ENCODE assay signal across 8 mouse cellular contexts in the genomic region with DNA sequence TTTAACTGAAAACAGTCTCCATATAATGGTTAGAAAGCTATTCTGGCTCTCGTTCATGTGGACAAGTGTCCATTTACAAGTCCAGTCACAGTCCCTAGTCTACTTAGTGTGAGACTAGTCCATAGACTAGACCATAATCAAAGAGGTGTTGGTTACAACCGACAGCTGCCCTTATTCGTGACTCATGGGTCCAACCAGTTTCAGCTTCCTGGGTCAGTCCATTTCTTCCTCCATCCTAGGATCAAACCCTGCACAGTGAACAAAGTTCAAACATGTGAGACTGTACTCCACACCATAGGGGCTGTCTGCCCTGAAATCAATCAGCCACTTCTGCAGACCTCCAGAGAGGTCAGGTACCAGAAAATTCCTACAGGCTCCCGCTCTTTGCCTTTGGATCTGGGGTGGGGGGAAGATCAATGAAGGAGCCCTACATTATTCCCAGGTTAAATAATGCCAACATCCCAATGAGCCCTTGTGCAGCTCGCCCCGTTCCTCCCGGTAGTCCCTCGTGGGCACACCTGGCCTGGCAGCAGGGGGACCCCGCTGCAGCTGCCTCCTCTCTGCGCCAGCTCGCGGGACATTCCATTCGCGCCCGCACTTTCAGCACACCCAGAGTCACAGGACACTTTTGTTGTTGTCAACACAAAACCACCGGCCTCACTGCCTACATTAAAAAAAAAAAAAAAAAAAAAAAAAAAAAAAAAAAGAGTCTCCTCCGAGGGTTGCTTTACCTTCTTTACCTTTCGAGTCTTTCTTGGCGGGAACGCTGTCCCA. TPM values are rescaled to one million over a fixed set of nuclear protein-coding genes. Genes with fewer than 3 reads are reported as not detected.
DNase-seq lines count a peak whose midpoint lies in the region; ATAC-seq and TF ChIP-seq lines count a peak whose summit lies in the region.

A gene (minus strand): TSS at position 767 of the 774 bp plus-strand sequence.

- peak within 1 kb of the TSS; percentile 92 for H3K9ac ChIP-seq in MEL (ENCODE audit: control insufficient read depth, low read depth, low read length, poor library complexity, severe bottlenecking)
- H3K9ac ChIP-seq in forebrain, postnatal 0 days = peak within 1 kb of the TSS; percentile 96
- peak within 1 kb of the TSS; percentile 95 for H3K9ac ChIP-seq in hindbrain, embryonic 12.5 days

- peaks cover 49% of the 10 kb centered on the region for H3K79me2 ChIP-seq in MEL (ENCODE audit: control insufficient read depth, insufficient read depth, low read length, poor library complexity)

- H3K36me3 ChIP-seq in MEL (ENCODE audit: control insufficient read depth in 1 of 2, insufficient read depth in 2 of 2, low read length in 2 of 2) = peaks cover 6 to 38% of the 10 kb centered on the region in 2 experiments
- peaks cover 14% of the 10 kb centered on the region for H3K36me3 ChIP-seq in forebrain, postnatal 0 days (ENCODE audit: insufficient read depth)
- peaks cover 22% of the 10 kb centered on the region for H3K36me3 ChIP-seq in hindbrain, embryonic 12.5 days

- TF ChIP-seq EP300 in MEL (IDR thresholded peaks at IDR 0.05; ENCODE audit: low read depth in 1 of 2, low read length in 2 of 2) = no peak

- peak; percentile 71 for ATAC-seq in forebrain, postnatal 0 days
- ATAC-seq in hindbrain, embryonic 12.5 days (ENCODE audit: low FRiP score) = peak; percentile 69

- no peak for TF ChIP-seq RAD21 in MEL (IDR thresholded peaks at IDR 0.05; ENCODE audit: low read depth, low read length)

- peak; percentile 89 for DNase-seq in MEL (ENCODE audit: low read depth, low spot score)
- peak; percentile 71 for DNase-seq in cerebellum, adult 8-10 months
- no peak for DNase-seq in forebrain, postnatal 0 days
- peak; percentile 61 to 63 for DNase-seq in layer of hippocampus, postnatal 36 days
- peak; percentile 73 for DNase-seq in lung, postnatal 14 days
- peak; percentile 65 for DNase-seq in right cerebral cortex, adult 18-20 months
- DNase-seq in thymus, postnatal 4 days = peak; percentile 85

- H3K27ac ChIP-seq in MEL (ENCODE audit: control insufficient read depth, low read depth, low read length) = peak within 1 kb of the TSS; percentile 87
- peak within 1 kb of the TSS; percentile 92 for H3K27ac ChIP-seq in forebrain, postnatal 0 days (ENCODE audit: low read depth, low read length)
- peak within 1 kb of the TSS; percentile 98 for H3K27ac ChIP-seq in hindbrain, embryonic 12.5 days

- peak in 1 of 3 experiments; percentile 35; a peak in 2 of 6 replicates for TF ChIP-seq CTCF in MEL (IDR thresholded peaks at IDR 0.05 in 2 of 3, conservative IDR thresholded peaks at IDR 0.05 in 1 of 3; ENCODE audit: control insufficient read depth in 1 of 3, insufficient read depth in 1 of 3, low read depth in 2 of 3, low read length in 3 of 3, poor library complexity in 1 of 3, severe bottlenecking in 1 of 3)
- TF ChIP-seq CTCF in forebrain, postnatal 0 days (IDR thresholded peaks at IDR 0.05; ENCODE audit: low read depth) = peak; percentile 35; the same call in 1 of the 2 replicates

- H3K27me3 ChIP-seq in MEL (ENCODE audit: control insufficient read depth in 1 of 2, insufficient read depth in 2 of 2, low read length in 2 of 2) = no peaks in the 10 kb centered on the region
- no peaks in the 10 kb centered on the region for H3K27me3 ChIP-seq in forebrain, postnatal 0 days (ENCODE audit: insufficient read depth, low read length)
- no peaks in the 10 kb centered on the region for H3K27me3 ChIP-seq in hindbrain, embryonic 12.5 days

- peak; percentile 61 to 70; a peak in 3 of 4 replicates for TF ChIP-seq POLR2A in MEL (IDR thresholded peaks at IDR 0.05; ENCODE audit: control insufficient read depth in 1 of 2, insufficient read depth in 1 of 2, low read depth in 1 of 2, low read length in 2 of 2, poor library complexity in 1 of 2)

- no peaks in the 10 kb centered on the region for H3K9me3 ChIP-seq in MEL (replicated peaks; ENCODE audit: insufficient read depth, low read length)
- H3K9me3 ChIP-seq in forebrain, postnatal 0 days (ENCODE audit: low read length) = no peaks in the 10 kb centered on the region
- H3K9me3 ChIP-seq in hindbrain, embryonic 12.5 days (replicated peaks) = no peaks in the 10 kb centered on the region

- H3K4me3 ChIP-seq in MEL (ENCODE audit: control insufficient read depth in 1 of 2, insufficient read depth in 1 of 2, low read depth in 2 of 2, low read length in 2 of 2) = peak within 1 kb of the TSS; percentile 86 to 92
- peak within 1 kb of the TSS; percentile 96 for H3K4me3 ChIP-seq in forebrain, postnatal 0 days (ENCODE audit: low read depth, low read length)
- peak within 1 kb of the TSS; percentile 95 for H3K4me3 ChIP-seq in hindbrain, embryonic 12.5 days

- H3K4me2 ChIP-seq in forebrain, postnatal 0 days (ENCODE audit: low read depth) = peak within 1 kb of the TSS; percentile 85
- H3K4me2 ChIP-seq in hindbrain, embryonic 12.5 days (replicated peaks) = peak within 1 kb of the TSS; percentile 77

- WGBS in forebrain, postnatal 0 days = 9% methylated on average over 20 of the region's 20 CpGs
- 10% methylated on average over 20 of the region's 20 CpGs for WGBS in hindbrain, embryonic 12.5 days

- H3K4me1 ChIP-seq in MEL (ENCODE audit: control insufficient read depth in 1 of 2, insufficient read depth in 2 of 2, low read length in 2 of 2) = peaks cover 12 to 36% of the 10 kb centered on the region in 2 experiments
- peaks cover 10% of the 10 kb centered on the region; the same call in 1 of the 2 replicates for H3K4me1 ChIP-seq in forebrain, postnatal 0 days (ENCODE audit: insufficient read depth)
- peaks cover 17% of the 10 kb centered on the region for H3K4me1 ChIP-seq in hindbrain, embryonic 12.5 days

TF ChIP-seq in MEL, 35 proteins besides CTCF, POLR2A, EP300 and RAD21:
- TF ChIP-seq MEF2A (IDR thresholded peaks at IDR 0.05; ENCODE audit: extremely low read depth, insufficient replicate concordance, low read depth, low read length, poor library complexity, severe bottlenecking) (no peak), MYC (IDR thresholded peaks at IDR 0.05; ENCODE audit: low read depth, low read length) (peak; percentile 82; the same call in 1 of the 2 replicates)

RNA-seq across cellular contexts. Expression of the gene that starts here (rescaled TPM):
- 27.9 and 28.7 TPM in 2 replicates for total RNA-seq in MEL (2012; rRNA removed)
- 100 to 1,000 TPM in 1 of 2 experiments, 10 to 100 TPM in 1; 36.0 to 142 TPM for polyA plus RNA-seq in MEL (2012; ENCODE audit: insufficient read depth in 1 of 2, insufficient read length in 2 of 2, low read depth in 1 of 2, low replicate concordance in 2 of 2, missing spikeins in 1 of 2)
- total RNA-seq in forebrain, postnatal 0 days (2014; rRNA removed) = 6.7 and 10.4 TPM in 2 replicates
- 8.2 and 9.8 TPM in 2 replicates for polyA plus RNA-seq in forebrain, postnatal 0 days (2015; fragmentation: Nextera tagmentation; extraction: Ambion mirVana)
- polyA plus RNA-seq in hindbrain, embryonic 12.5 days (2016; fragmentation: Nextera tagmentation; extraction: Ambion mirVana) = 16.7 and 19.7 TPM in 2 replicates
- 1 to 10 TPM; 6.1 to 6.4 TPM for total RNA-seq in layer of hippocampus, postnatal 36 days (2021)
